Mouse (Mus musculus) midbrain, embryonic 13.5 days (tissue): ENCODE measurements at regions not wholly inside any gene's neighbourhood (a gene's known extent, or its start where the extent isn't known, plus 50 kb on each side); places are given as distances from the start of the nearest gene placed in this dataset.
A peak's percentile ranks its signal among the peaks of the same experiment; 100 is the strongest.

ENCODE experiments used
- ATAC-seq: fragments of 200-750 bp; cut with Nextera tagmentation; 2 replicates; pipeline ENCODE4 v1.8.0; 2017; ENCODE audit warnings: mild to moderate bottlenecking, moderate TSS enrichment, moderate library complexity
- H3K27ac ChIP-seq: fragments of 300-500 bp; sonication (generic); 2 replicates; pipeline ENCODE4 v1.5.1; 2015; ENCODE audit warnings: inconsistent platforms, mild to moderate bottlenecking, moderate library complexity
- H3K27me3 ChIP-seq: fragments of 300-500 bp; sonication (generic); 2 replicates; pipeline ENCODE4 v1.6.1; 2015; ENCODE audit warnings: mild to moderate bottlenecking, inconsistent platforms
- H3K36me3 ChIP-seq: fragments of 300-500 bp; sonication (generic); 2 replicates; pipeline ENCODE4 v1.6.1; 2015; ENCODE audit warnings: mild to moderate bottlenecking, inconsistent platforms
- H3K4me1 ChIP-seq: fragments of 300-500 bp; sonication (generic); replicated peaks from 2 replicates; pipeline ENCODE4 v1.6.1; 2015; ENCODE audit warnings: inconsistent platforms
- H3K4me2 ChIP-seq: fragments of 300-500 bp; sonication (generic); replicated peaks from 2 replicates; pipeline ENCODE4 v1.6.1; 2015; ENCODE audit warnings: moderate library complexity, mild to moderate bottlenecking, inconsistent platforms
- H3K4me3 ChIP-seq: fragments of 300-500 bp; sonication (generic); replicated peaks from 2 replicates; pipeline ENCODE4 v1.5.1; 2015; ENCODE audit warnings: mild to moderate bottlenecking, inconsistent platforms
- H3K9ac ChIP-seq: fragments of 300-500 bp; sonication (generic); replicated peaks from 2 replicates; pipeline ENCODE4 v1.6.1; 2015; ENCODE audit warnings: mild to moderate bottlenecking, inconsistent platforms
- H3K9me3 ChIP-seq: fragments of 300-500 bp; sonication (generic); 2 replicates; pipeline ENCODE4 v1.6.1; 2016; ENCODE audit warnings: mild to moderate bottlenecking, inconsistent platforms
- WGBS: fragments of 180-500 bp; shearing (Covaris S2); methylation state at CpG from one replicate; pipeline ENCODE4 v1.1.7; 2015; 5-methylcytosine and 5-hydroxymethylcytosine counted together

DNA sequence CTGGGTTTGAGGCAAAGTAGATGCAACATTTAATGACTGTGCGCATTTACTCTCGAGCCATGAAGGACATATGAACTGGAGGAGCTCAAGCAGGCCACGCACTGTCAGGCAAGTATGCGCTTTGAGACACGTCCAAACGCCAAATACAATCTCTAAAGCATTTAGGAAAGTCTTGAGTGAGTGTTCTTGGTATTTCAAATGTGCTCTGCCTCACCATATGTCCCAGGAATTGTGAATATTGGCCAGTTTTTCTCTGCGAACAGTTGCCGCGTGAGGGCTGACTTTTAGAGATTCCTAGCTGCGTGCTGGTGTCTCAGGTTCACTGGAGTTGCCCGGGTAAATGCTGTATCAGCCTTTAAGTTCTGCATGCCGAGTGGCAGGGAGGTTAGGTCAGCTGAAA, 498.4 kb downstream of the Etnk1 start:
- Histone ChIP-seq H3K9ac (no peak overlapping the region), H3K4me1 (no peaks in the 10 kb centered on the region), H3K9me3 (no peaks in the 10 kb centered on the region; the same call in none of the 2 replicates), H3K27ac (no peak overlapping the region), H3K27me3 (no peaks in the 10 kb centered on the region), H3K36me3 (no peaks in the 10 kb centered on the region), H3K4me3 (no peak overlapping the region), H3K4me2 (no peak overlapping the region)
- WGBS = 92% methylated on average over 12 of the region's 12 CpGs
- no peak for ATAC-seq

DNA sequence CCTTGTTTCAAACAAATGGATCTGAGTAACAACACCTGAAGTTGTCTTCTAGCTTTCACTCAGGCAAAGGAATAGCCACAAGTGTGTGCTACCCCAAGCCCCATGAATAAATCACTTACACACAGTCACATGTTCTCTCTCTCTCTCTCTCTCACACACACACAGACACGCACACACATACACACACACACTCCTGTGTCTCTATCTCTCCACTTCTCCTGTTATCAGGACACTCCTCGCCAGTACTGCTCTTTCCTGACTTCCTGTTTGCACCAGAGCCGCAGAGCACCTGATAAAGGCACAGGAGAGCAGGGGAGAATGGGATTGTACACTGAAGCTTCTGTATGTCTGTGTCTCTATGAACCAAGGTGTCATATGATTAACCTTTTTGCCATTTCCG, 501.5 kb downstream of the Etnk1 start:
- no peak overlapping the region for H3K4me2 ChIP-seq
- no peaks in the 10 kb centered on the region for H3K4me1 ChIP-seq
- 84% methylated on average over 4 of the region's 4 CpGs for WGBS
- no peak for ATAC-seq
- H3K4me3 ChIP-seq = no peak overlapping the region
- H3K9ac ChIP-seq = no peak overlapping the region
- H3K27me3 ChIP-seq = no peaks in the 10 kb centered on the region
- no peak overlapping the region for H3K27ac ChIP-seq
- no peaks in the 10 kb centered on the region; the same call in none of the 2 replicates for H3K9me3 ChIP-seq
- H3K36me3 ChIP-seq = no peaks in the 10 kb centered on the region

DNA sequence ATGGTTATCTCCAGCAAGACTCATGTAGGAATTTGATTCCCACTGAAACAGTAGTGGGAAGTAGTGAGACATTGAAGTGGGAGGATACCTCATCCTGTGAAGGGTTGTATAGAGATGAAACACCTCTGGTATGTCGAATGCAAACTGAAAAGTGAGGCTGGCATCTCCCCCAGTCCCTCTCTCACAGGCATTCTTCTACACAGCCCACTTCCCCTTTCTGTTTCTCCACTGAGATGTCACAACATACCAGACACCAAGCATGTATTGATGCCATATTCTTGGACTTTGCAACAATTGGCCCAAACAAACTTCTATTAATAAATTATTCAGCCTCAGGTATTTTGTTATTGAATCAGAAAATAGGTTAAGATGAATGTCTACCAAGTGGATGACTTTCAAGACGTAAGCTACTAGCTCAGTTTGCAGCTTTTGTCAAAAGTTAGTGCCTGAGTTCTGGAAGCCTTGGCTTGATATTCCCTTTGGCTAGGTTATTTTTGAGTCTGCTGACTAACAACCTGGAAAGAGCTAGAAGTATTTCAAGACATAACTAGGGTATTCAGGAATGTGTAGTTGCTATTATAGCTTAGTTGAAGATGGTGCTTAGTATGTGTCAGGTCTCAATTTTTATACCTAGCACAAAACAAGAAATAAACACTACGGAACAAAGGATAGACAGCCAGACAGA, 502.6 kb downstream of the Etnk1 start:
- no peak for ATAC-seq
- WGBS = 78% methylated on average over 3 of the region's 3 CpGs

DNA sequence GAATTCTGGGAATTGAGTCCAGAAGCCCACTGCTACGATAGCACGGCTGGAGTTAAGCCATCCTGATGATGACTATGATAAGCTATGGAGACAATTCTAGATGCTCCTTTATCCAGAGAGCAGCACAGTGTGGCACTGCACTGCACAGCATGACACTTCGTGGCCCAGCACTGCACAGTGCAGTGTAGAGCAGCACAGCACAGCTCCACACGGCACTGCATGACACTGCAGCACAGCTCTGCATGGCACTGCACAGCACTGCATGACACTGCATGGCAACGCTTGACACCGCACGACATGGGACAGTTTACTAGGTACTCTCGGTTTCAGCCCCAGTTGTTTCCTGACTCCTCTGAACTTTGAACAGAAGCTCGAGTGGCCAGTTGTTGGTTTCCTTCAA, 523.1 kb downstream of the Etnk1 start:
- peak; percentile 56; the same call in 1 of the 2 replicates for ATAC-seq
- Histone ChIP-seq H3K4me3 (no peak overlapping the region), H3K4me1 (no peaks in the 10 kb centered on the region), H3K36me3 (no peaks in the 10 kb centered on the region), H3K4me2 (no peak overlapping the region), H3K9me3 (no peaks in the 10 kb centered on the region), H3K9ac (no peak overlapping the region), H3K27me3 (no peaks in the 10 kb centered on the region), H3K27ac (no peak overlapping the region)
- 95% methylated on average over 9 of the region's 9 CpGs for WGBS

More for the DNA sequence above, 502.6 kb downstream of the Etnk1 start:
- H3K4me1 ChIP-seq = no peaks in the 10 kb centered on the region
- H3K9ac ChIP-seq = no peak overlapping the region
- no peaks in the 10 kb centered on the region for H3K27me3 ChIP-seq
- no peaks in the 10 kb centered on the region for H3K36me3 ChIP-seq
- no peak overlapping the region for H3K4me2 ChIP-seq
- no peak overlapping the region for H3K27ac ChIP-seq
- no peak overlapping the region for H3K4me3 ChIP-seq
- H3K9me3 ChIP-seq = no peaks in the 10 kb centered on the region; the same call in none of the 2 replicates

DNA sequence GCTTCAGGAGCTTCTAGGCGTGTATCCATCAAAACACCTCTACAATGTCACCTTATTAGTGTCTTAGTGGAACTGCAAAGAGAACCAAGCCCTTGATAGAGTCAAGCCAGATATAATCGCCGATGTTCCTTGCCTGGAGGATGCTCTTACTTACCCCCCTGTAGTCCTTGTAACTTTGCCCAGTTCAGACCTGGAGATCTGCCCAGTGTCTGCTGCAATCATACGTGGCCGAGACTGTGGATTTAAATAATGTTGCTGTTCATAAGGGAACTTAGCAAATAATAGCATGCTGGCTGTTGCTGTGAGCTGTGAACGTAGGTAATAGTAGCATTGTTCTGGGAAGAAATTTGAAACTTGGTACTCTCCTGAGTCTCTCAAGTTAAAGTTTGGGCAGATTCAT, 523.8 kb downstream of the Etnk1 start:
- Histone ChIP-seq H3K36me3 (no peaks in the 10 kb centered on the region), H3K4me1 (no peaks in the 10 kb centered on the region), H3K4me3 (no peak overlapping the region), H3K9ac (no peak overlapping the region), H3K27me3 (no peaks in the 10 kb centered on the region), H3K4me2 (no peak overlapping the region), H3K9me3 (no peaks in the 10 kb centered on the region), H3K27ac (no peak overlapping the region)
- 83% methylated on average over 6 of the region's 6 CpGs for WGBS
- no peak for ATAC-seq

DNA sequence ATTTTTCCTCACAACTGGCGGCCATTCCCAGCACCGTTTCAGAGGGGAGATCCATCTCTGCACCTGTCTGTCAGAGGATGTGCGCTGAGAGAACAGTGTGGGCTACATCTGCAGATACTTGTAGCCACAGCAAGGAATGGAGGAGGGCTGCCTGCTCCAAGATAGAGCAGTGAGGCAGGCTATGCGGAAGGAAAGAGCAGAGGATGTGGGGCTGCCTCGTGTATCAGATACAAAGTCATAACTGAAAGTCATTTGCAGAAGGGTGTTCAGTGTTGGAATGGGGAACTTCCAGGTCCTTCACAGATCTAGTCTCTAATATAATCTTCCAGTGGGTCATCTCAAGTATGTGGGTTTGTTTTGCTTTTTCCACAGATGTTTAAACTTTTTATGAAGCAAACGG, 531.0 kb downstream of the Etnk1 start:
- H3K36me3 ChIP-seq = no peaks in the 10 kb centered on the region
- no peak overlapping the region for H3K4me2 ChIP-seq
- H3K4me3 ChIP-seq = no peak overlapping the region
- H3K9ac ChIP-seq = no peak overlapping the region
- H3K9me3 ChIP-seq = no peaks in the 10 kb centered on the region
- no peaks in the 10 kb centered on the region for H3K27me3 ChIP-seq
- no peak for ATAC-seq
- H3K4me1 ChIP-seq = no peaks in the 10 kb centered on the region
- no peak overlapping the region for H3K27ac ChIP-seq
- 80% methylated on average over 6 of the region's 6 CpGs for WGBS

DNA sequence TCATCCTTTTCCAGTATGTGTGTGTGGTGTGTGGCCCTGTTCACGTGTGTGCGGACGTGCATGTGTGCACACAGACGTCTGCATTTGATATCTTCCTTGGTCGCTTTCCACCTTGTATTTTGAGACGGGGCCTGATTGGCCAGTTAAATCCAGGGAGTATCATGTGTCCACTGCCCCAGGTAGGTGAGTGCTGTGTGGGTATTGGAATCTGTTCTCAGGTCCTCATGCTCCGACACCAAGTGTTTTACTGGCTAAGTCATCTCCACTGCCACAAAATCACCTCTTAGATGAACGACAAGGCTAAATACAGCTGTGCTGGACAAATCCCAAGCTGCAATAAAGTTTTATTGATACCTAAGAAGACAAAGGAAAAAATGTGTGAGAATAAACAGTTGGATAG, 537.0 kb downstream of the Etnk1 start:
- no peak overlapping the region for H3K9ac ChIP-seq
- H3K4me3 ChIP-seq = no peak overlapping the region
- H3K27me3 ChIP-seq = no peaks in the 10 kb centered on the region
- no peaks in the 10 kb centered on the region for H3K36me3 ChIP-seq
- no peak overlapping the region for H3K4me2 ChIP-seq
- 0 out of 2 replicates have a peak, but pooled peaks cover 2% of the 10 kb centered on the region for H3K4me1 ChIP-seq
- H3K27ac ChIP-seq = no peak overlapping the region
- ATAC-seq = no peak
- WGBS = 92% methylated on average over 8 of the region's 8 CpGs
- no peaks in the 10 kb centered on the region for H3K9me3 ChIP-seq

DNA sequence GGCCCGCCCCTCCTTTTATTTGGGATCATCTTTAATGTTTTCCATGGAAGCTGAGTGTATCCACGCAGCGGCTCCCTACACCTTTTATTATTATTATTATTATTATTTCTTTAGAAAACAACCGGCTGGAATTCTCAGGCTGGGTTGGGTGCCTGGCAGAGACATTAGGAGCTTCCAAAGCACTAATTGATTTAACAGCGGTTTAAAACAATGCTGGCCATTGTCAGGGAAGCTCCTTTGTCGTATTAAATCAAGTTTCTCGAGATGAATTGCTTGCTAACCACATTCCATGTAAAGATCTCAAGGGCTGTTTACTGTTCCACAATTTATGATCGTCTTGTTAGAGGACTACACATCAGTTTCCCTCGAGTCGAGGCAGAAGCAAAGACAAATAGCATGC, 539.4 kb downstream of the Etnk1 start:
- H3K4me1 ChIP-seq = 0 out of 2 replicates have a peak, but pooled peaks cover 2% of the 10 kb centered on the region
- H3K4me2 ChIP-seq = no peak overlapping the region
- H3K9me3 ChIP-seq = no peaks in the 10 kb centered on the region
- no peak overlapping the region for H3K9ac ChIP-seq
- H3K4me3 ChIP-seq = no peak overlapping the region
- no peak overlapping the region for H3K27ac ChIP-seq
- WGBS = 66% methylated on average over 10 of the region's 10 CpGs
- ATAC-seq = no peak
- no peaks in the 10 kb centered on the region for H3K27me3 ChIP-seq
- no peaks in the 10 kb centered on the region for H3K36me3 ChIP-seq

DNA sequence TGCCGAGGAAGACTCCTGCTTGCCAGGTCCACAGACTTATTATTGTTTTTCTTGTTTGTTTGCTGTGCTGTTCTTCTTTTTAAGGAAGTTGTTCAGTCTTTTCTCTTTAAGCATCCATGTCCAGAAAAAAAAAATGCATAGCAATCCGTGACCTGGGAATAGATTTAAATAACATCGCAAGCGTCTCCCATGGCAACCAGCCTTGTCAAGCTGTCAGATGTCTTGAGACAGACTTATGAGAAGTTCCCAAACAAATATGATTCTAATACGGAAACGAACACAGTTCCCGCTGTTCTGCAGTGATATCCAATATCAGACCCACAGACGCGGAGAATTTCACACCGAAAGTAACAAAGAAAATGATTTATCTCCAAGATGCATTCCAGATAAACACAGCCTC, 547.4 kb downstream of the Etnk1 start:
- H3K4me2 ChIP-seq = no peak overlapping the region
- H3K4me1 ChIP-seq = peaks cover 8% of the 10 kb centered on the region
- ATAC-seq = no peak
- no peaks in the 10 kb centered on the region for H3K36me3 ChIP-seq
- H3K4me3 ChIP-seq = no peak overlapping the region
- H3K27ac ChIP-seq = no peak overlapping the region
- H3K9me3 ChIP-seq = no peaks in the 10 kb centered on the region
- H3K9ac ChIP-seq = no peak overlapping the region
- no peaks in the 10 kb centered on the region for H3K27me3 ChIP-seq
- WGBS = 58% methylated on average over 10 of the region's 10 CpGs

DNA sequence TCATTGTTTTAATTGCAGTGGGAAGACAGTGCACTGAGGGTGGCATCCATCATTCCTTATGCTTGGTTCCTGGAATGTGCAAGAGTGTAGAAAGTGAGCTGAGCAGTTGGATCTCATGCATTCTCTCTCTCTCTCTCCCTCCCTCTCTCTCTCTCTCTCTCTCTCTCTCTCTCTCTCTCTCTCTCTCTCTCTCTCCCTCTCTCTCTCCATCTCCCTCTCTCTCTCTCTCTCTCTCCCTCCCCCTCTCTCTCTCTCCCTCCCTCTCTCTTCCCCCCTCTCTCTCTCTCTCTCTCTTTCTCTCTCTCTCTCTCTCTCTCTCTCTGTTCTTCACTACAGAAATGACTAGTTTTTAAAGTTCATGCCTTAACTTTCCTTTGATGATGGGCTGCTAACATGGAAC, 583.1 kb downstream of the Etnk1 start:
- no peaks in the 10 kb centered on the region for H3K36me3 ChIP-seq
- H3K9me3 ChIP-seq = no peaks in the 10 kb centered on the region
- H3K9ac ChIP-seq = no peak overlapping the region
- H3K4me3 ChIP-seq = no peak overlapping the region
- H3K27me3 ChIP-seq = no peaks in the 10 kb centered on the region
- H3K4me1 ChIP-seq = no peaks in the 10 kb centered on the region
- no peak overlapping the region for H3K27ac ChIP-seq
- no peak for ATAC-seq
- H3K4me2 ChIP-seq = no peak overlapping the region

DNA sequence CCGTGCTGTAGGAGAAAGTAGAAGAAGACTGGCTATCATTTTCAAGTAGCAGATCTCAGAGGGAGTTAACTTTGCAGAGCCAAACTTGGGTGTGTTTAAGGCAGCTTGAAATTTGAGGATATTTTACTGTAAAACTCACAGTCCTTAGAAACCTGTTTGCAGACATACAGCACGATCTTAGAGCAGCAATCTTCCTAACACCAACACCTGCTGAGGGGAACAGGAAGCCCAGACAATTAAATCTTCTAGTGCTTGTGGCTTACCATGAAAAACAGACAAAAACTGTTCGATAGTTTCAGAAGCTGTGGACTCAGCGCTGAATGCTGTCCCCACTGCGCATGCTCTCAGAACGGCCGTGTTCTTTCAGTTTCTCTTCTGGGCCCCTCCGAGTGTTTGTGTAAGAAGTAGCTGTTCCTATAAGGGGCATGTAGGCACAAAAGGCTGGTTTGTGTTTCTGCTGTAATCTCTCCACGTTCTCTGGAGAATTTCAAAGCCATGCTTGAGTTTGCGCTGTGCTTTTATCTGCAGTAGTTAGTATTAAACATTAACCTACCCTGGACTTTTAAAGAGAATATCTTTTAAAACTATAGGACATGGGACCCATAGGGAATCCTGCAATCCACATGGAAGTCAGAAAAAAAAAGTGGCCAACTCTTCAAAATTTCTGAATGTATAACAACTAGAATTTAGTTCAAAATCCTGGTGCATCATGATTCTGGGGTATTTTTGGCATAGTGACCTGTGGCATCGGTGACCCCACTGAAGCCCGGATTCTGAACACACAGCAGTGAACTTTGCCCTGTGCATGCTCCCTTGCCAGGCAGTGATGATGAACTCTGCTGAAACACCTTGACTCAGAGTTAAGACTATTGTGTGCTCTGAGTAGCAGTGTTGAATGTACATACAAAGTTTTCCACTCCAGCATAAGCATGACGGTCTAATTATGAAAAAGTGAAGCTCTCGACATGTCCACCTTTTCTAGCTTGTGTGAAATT, 584.4 kb downstream of the Etnk1 start:
- Histone ChIP-seq H3K9ac (no peak overlapping the region), H3K27me3 (no peaks in the 10 kb centered on the region), H3K27ac (no peak overlapping the region), H3K36me3 (no peaks in the 10 kb centered on the region), H3K4me3 (no peak overlapping the region), H3K9me3 (no peaks in the 10 kb centered on the region), H3K4me1 (no peaks in the 10 kb centered on the region), H3K4me2 (no peak overlapping the region)
- WGBS = 78% methylated on average over 14 of the region's 14 CpGs
- no peak for ATAC-seq

DNA sequence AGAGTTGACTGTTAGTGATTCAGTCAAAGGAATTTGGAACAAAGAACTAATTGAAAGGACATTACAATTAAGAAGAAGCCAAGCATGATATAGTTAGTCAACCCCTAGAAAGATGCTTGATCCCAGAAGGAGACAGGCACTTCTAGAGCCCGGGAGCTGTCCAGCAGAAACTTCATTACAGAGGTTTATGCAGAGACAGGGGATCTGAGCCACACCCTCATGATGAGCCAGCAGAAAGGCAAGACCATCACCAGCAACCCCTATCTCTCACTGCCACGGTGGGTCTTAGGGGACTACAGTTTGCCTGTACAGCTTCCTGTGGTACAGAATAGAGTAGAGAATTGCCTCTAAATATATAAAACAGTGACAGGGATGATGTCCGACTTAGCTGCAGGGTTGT, 590.4 kb downstream of the Etnk1 start:
- Histone ChIP-seq H3K9me3 (no peaks in the 10 kb centered on the region), H3K27ac (no peak overlapping the region), H3K4me3 (no peak overlapping the region), H3K4me1 (no peaks in the 10 kb centered on the region), H3K27me3 (no peaks in the 10 kb centered on the region), H3K9ac (no peak overlapping the region), H3K36me3 (no peaks in the 10 kb centered on the region), H3K4me2 (no peak overlapping the region)
- no peak for ATAC-seq
- WGBS = 80% methylated on average over 3 of the region's 3 CpGs
